Mouse (Mus musculus): ENCODE data around the gene Ltb. TPM values are rescaled to one million over a fixed set of nuclear protein-coding genes. Genes with fewer than 3 reads are reported as not detected.

Gene Ltb
- total and polyA plus RNA-seq, 3 experiments, result 1.1 to 1.5 TPM; not detected in 1

GRCm38 (mm10) chr17:35159638-35160037, 34.6 kb upstream of the Ltb start:
- no peak overlapping the region for H3K9ac ChIP-seq (ENCODE audit: control insufficient read depth, low read depth, low read length, poor library complexity, severe bottlenecking)
- DNase-seq (ENCODE audit: low read depth, low spot score), result no peak
- peaks cover 73% of the 10 kb centered on the region for H3K79me2 ChIP-seq (ENCODE audit: control insufficient read depth, insufficient read depth, low read length, poor library complexity)
- peaks cover 15 to 41% of the 10 kb centered on the region in 2 experiments for H3K36me3 ChIP-seq (ENCODE audit: control insufficient read depth in 1 of 2, insufficient read depth in 2 of 2, low read length in 2 of 2)
- H3K27ac ChIP-seq (ENCODE audit: control insufficient read depth, low read depth, low read length), result no peak overlapping the region
- no peak overlapping the region for H3K4me3 ChIP-seq (ENCODE audit: control insufficient read depth in 1 of 2, insufficient read depth in 1 of 2, low read depth in 2 of 2, low read length in 2 of 2)
- no peaks in the 10 kb centered on the region for H3K9me3 ChIP-seq (replicated peaks; ENCODE audit: insufficient read depth, low read length)
- no peaks in the 10 kb centered on the region for H3K27me3 ChIP-seq (ENCODE audit: control insufficient read depth in 1 of 2, insufficient read depth in 2 of 2, low read length in 2 of 2)
- no peak for TF ChIP-seq RAD21 (IDR thresholded peaks at IDR 0.05; ENCODE audit: low read depth, low read length)
- TF ChIP-seq CTCF (IDR thresholded peaks at IDR 0.05 in 2 of 3, conservative IDR thresholded peaks at IDR 0.05 in 1 of 3; ENCODE audit: control insufficient read depth in 1 of 3, insufficient read depth in 1 of 3, low read depth in 2 of 3, low read length in 3 of 3, poor library complexity in 1 of 3, severe bottlenecking in 1 of 3), result no peak
- no peak for TF ChIP-seq NELFE (IDR thresholded peaks at IDR 0.05; ENCODE audit: low read depth, low read length)
- no peak for TF ChIP-seq MXI1 (IDR thresholded peaks at IDR 0.05; ENCODE audit: low read depth, low read length)
- TF ChIP-seq ZNF384 (IDR thresholded peaks at IDR 0.05; ENCODE audit: low read depth, low read length), result no peak
- TF ChIP-seq POLR2AphosphoS5 (IDR thresholded peaks at IDR 0.05; ENCODE audit: borderline replicate concordance, low read depth, low read length), result no peak
- TF ChIP-seq USF1 (IDR thresholded peaks at IDR 0.05; ENCODE audit: low read depth, low read length), result no peak
- TF ChIP-seq ZC3H11A (IDR thresholded peaks at IDR 0.05; ENCODE audit: low read depth, low read length), result no peak
- TF ChIP-seq MAX (IDR thresholded peaks at IDR 0.05; ENCODE audit: low read length), result no peak
- peaks cover 0 to 7% of the 10 kb centered on the region in 2 experiments; a peak in 1 of 4 replicates for H3K4me1 ChIP-seq (ENCODE audit: control insufficient read depth in 1 of 2, insufficient read depth in 2 of 2, low read length in 2 of 2)

GRCm38 (mm10) chr17:35161421-35161820, 32.8 kb upstream of the Ltb start:
- peaks cover 67% of the 10 kb centered on the region for H3K79me2 ChIP-seq (ENCODE audit: control insufficient read depth, insufficient read depth, low read length, poor library complexity)
- H3K36me3 ChIP-seq (ENCODE audit: control insufficient read depth in 1 of 2, insufficient read depth in 2 of 2, low read length in 2 of 2), result peaks cover 21 to 39% of the 10 kb centered on the region in 2 experiments
- H3K4me3 ChIP-seq (ENCODE audit: control insufficient read depth in 1 of 2, insufficient read depth in 1 of 2, low read depth in 2 of 2, low read length in 2 of 2), result no peak overlapping the region
- H3K4me1 ChIP-seq (ENCODE audit: control insufficient read depth in 1 of 2, insufficient read depth in 2 of 2, low read length in 2 of 2), result peaks cover 3 to 13% of the 10 kb centered on the region in 2 experiments; a peak in 3 of 4 replicates
- H3K9me3 ChIP-seq (replicated peaks; ENCODE audit: insufficient read depth, low read length), result no peaks in the 10 kb centered on the region
- no peak overlapping the region for H3K9ac ChIP-seq (ENCODE audit: control insufficient read depth, low read depth, low read length, poor library complexity, severe bottlenecking)
- no peak overlapping the region for H3K27ac ChIP-seq (ENCODE audit: control insufficient read depth, low read depth, low read length)
- no peak for DNase-seq (ENCODE audit: low read depth, low spot score)
- H3K27me3 ChIP-seq (ENCODE audit: control insufficient read depth in 1 of 2, insufficient read depth in 2 of 2, low read length in 2 of 2), result no peaks in the 10 kb centered on the region
- TF ChIP-seq MYB (IDR thresholded peaks at IDR 0.05; ENCODE audit: low read depth, low read length), result no peak
- no peak for TF ChIP-seq POLR2A (IDR thresholded peaks at IDR 0.05; ENCODE audit: control insufficient read depth in 1 of 2, insufficient read depth in 1 of 2, low read depth in 1 of 2, low read length in 2 of 2, poor library complexity in 1 of 2)
- TF ChIP-seq RCOR1 (IDR thresholded peaks at IDR 0.05; ENCODE audit: low read depth, low read length), result no peak
- TF ChIP-seq TBP (IDR thresholded peaks at IDR 0.05; ENCODE audit: low read depth, low read length), result no peak
- TF ChIP-seq E2F4 (IDR thresholded peaks at IDR 0.05; ENCODE audit: borderline replicate concordance, low read depth, low read length), result no peak
- TF ChIP-seq KAT2A (conservative IDR thresholded peaks at IDR 0.05; ENCODE audit: low read depth, low read length), result no peak
- no peak for TF ChIP-seq CHD2 (IDR thresholded peaks at IDR 0.05; ENCODE audit: low read length)
- no peak for TF ChIP-seq EP300 (IDR thresholded peaks at IDR 0.05; ENCODE audit: low read depth in 1 of 2, low read length in 2 of 2)
- TF ChIP-seq ZKSCAN1 (IDR thresholded peaks at IDR 0.05; ENCODE audit: low read depth, low read length), result no peak
- TF ChIP-seq UBTF (IDR thresholded peaks at IDR 0.05; ENCODE audit: borderline replicate concordance, insufficient read depth, low read depth, low read length), result no peak
- TF ChIP-seq ZMIZ1 (IDR thresholded peaks at IDR 0.05; ENCODE audit: low read depth, low read length), result no peak
- no peak for TF ChIP-seq MAFK (IDR thresholded peaks at IDR 0.05; ENCODE audit: borderline replicate concordance, low read depth, low read length)
- no peak for TF ChIP-seq POLR2AphosphoS5 (IDR thresholded peaks at IDR 0.05; ENCODE audit: borderline replicate concordance, low read depth, low read length)
- TF ChIP-seq MXI1 (IDR thresholded peaks at IDR 0.05; ENCODE audit: low read depth, low read length), result no peak
- TF ChIP-seq MEF2A (IDR thresholded peaks at IDR 0.05; ENCODE audit: extremely low read depth, insufficient replicate concordance, low read depth, low read length, poor library complexity, severe bottlenecking), result no peak
- TF ChIP-seq GATA1 (IDR thresholded peaks at IDR 0.05; ENCODE audit: low read depth, low read length), result no peak
